Mouse (Mus musculus) midbrain, embryonic 15.5 days (tissue): ENCODE measurements around the gene Prkcz. TPM values are rescaled to one million over a fixed set of nuclear protein-coding genes. Genes with fewer than 3 reads are reported as not detected.

Experiments
- ATAC-seq: fragments of 200-750 bp; cut with Nextera tagmentation; replicated peaks from 2 replicates; pipeline ENCODE4 v1.8.0; 2017; ENCODE audit warnings: moderate TSS enrichment
- H3K27ac ChIP-seq: fragments of 300-500 bp; sonication (generic); 2 replicates; pipeline ENCODE4 v1.5.1; 2015; ENCODE audit warnings: mild to moderate bottlenecking, inconsistent platforms
- H3K27me3 ChIP-seq: fragments of 300-500 bp; sonication (generic); replicated peaks from 2 replicates; pipeline ENCODE4 v1.6.1; 2015; ENCODE audit warnings: inconsistent platforms
- H3K36me3 ChIP-seq: fragments of 300-500 bp; sonication (generic); replicated peaks from 2 replicates; pipeline ENCODE4 v1.6.1; 2015; ENCODE audit warnings: inconsistent platforms
- H3K4me1 ChIP-seq: fragments of 300-500 bp; sonication (generic); 2 replicates; pipeline ENCODE4 v1.6.1; 2015; ENCODE audit warnings: inconsistent platforms
- H3K4me2 ChIP-seq: fragments of 300-500 bp; sonication (generic); 2 replicates; pipeline ENCODE4 v1.6.1; 2015; ENCODE audit warnings: inconsistent platforms, mild to moderate bottlenecking, moderate library complexity
- H3K4me3 ChIP-seq: fragments of 300-500 bp; sonication (generic); 2 replicates; pipeline ENCODE4 v1.5.1; 2015; ENCODE audit warnings: mild to moderate bottlenecking, inconsistent platforms
- H3K9ac ChIP-seq: fragments of 300-500 bp; sonication (generic); 2 replicates; pipeline ENCODE4 v1.6.1; 2015; ENCODE audit warnings: mild to moderate bottlenecking, inconsistent platforms
- H3K9me3 ChIP-seq: fragments of 300-500 bp; sonication (generic); 2 replicates; pipeline ENCODE4 v1.6.1; 2016; ENCODE audit warnings: inconsistent platforms
- whole genome bisulfite sequencing: fragments of 180-500 bp; shearing (Covaris S2); methylation state at CpG from one replicate; pipeline ENCODE4 v1.1.7; 2015; ENCODE audit warnings: mixed read lengths; 5-methylcytosine and 5-hydroxymethylcytosine counted together
- polyA plus RNA-seq: library from polyadenylated mRNA; unstranded; fragments of >200 nt; fragmentation: Nextera tagmentation; extraction: Ambion mirVana; gene quantifications from 2 replicates; pipeline ENCODE4 v1.2.1, GENCODE M21; 2015

The Prkcz gene
- polyA plus RNA-seq, 1 experiment from 2014 or later, result 95.6 TPM

DNA sequence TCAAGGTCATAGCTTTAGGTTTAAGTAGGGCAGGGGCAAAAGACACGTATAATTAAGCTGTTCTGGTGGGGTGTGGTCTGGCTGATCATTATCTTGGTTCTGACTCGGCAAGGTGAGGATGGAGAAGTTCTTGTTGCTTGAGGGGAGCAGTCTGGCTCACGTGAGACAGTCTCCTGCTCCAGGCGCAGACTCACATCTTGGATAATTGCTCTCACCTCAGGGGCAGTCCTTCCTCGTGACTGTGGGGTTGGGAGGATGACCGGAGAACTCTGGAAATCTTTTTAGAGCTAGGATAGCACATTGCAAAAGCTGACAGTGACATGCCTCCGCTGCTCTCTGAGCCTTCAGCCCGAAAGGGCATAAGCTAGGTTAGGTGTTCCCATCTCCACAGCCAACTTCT is 36.6 kb downstream of the Prkcz start:
- Histone ChIP-seq H3K9ac (no peak overlapping the region), H3K4me2 (no peak overlapping the region), H3K36me3 (no peaks in the 10 kb centered on the region), H3K27ac (no peak overlapping the region), H3K27me3 (no peaks in the 10 kb centered on the region), H3K4me3 (no peak overlapping the region), H3K4me1 (peaks cover 30% of the 10 kb centered on the region), H3K9me3 (no peaks in the 10 kb centered on the region)
- WGBS, result 79% methylated on average over 8 of the region's 8 CpGs
- ATAC-seq, result no peak

DNA sequence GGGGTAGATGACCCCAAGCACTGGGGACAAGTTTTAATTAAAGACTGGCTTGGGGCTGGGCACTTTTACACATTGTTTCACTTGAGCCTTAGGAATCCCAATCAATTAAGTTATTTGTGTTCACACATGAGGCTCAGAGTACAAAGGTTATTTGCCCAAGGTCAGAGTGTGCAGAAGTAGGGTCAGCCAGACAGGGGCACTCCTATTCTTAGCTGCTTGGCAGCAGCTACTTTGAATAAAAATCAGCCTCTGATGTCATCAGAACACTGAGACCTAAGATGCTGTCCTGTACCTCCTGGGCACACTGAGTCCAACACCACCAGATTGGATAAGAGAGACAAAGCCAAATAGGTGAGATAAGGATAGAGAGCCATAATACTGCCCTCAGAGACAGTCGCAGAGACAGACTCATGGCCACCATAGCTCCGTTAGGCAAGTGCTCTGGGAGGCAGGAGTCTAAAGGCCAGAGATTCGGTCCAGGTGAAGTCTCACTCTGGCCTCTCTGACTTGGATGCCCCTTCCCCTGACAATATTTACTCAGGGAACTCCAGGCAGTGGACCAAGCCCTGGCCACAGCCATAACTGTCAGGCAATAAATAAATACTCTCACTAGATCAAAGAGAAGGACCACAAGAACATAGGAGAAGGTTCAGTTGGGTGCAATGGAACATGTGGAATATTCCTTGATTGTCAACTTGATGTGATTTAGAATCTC is 37.9 kb downstream of the Prkcz start:
- no peak for ATAC-seq
- Histone ChIP-seq H3K27ac (no peak overlapping the region), H3K4me1 (peaks cover 30% of the 10 kb centered on the region), H3K27me3 (no peaks in the 10 kb centered on the region), H3K9me3 (no peaks in the 10 kb centered on the region), H3K36me3 (no peaks in the 10 kb centered on the region), H3K9ac (no peak overlapping the region), H3K4me2 (no peak overlapping the region), H3K4me3 (no peak overlapping the region)
- WGBS, result 73% methylated on average over 3 of the region's 3 CpGs

DNA sequence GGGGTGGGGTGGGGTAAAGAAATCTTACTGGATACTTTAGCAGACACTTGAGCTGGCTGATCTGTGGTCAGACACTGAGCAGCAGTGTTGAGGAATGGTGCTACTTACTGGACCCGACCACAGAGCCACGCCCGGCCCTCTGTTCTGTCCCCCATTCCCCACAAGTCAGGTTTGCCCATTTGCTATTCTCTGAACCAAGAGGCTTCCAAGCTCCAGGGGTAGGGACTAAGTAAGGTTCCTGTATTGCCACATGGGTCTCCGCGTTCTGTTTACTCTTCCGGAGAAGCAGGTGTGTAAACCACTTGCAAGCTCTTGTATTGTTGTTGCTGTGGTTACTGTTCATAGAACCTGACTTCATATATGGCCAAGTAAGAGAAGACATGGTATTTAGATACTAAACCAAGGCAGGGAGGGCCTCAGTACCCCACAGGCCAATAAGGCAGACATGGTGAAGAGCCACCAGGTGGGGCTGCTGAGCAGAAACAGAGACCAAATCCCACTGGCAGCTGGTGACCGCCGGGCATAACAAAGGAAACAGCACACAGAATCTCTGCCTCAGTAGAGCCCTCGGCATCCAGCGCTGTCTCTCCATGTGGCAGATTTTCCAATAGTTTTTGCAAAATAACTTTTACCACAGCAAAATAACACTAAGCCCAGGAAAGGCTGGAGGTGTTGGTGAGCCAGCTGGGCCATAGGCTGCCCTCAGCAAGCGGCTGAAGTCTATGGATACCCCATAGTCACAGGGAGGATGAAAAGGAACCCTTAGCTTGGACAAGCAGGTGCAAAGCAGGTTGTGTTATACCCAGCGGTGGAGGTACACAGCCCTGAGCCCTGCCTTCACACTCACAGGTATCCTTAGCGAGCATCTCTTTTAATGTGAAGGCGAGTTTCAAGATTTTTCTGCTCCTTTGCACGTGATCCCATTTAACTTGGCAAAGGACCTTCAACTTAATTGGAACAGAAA is 40.6 kb downstream of the Prkcz start:
- H3K4me2 ChIP-seq, result peak overlapping the region; percentile 3; the same call in 1 of the 2 replicates
- peak overlapping the region; percentile 59 for H3K27ac ChIP-seq
- ATAC-seq, result peak; percentile 77
- no peak overlapping the region for H3K9ac ChIP-seq
- H3K4me1 ChIP-seq, result peaks cover 21% of the 10 kb centered on the region
- 53% methylated on average over 15 of the region's 15 CpGs for WGBS
- no peaks in the 10 kb centered on the region for H3K36me3 ChIP-seq
- H3K4me3 ChIP-seq, result no peak overlapping the region
- no peaks in the 10 kb centered on the region for H3K27me3 ChIP-seq
- no peaks in the 10 kb centered on the region for H3K9me3 ChIP-seq

DNA sequence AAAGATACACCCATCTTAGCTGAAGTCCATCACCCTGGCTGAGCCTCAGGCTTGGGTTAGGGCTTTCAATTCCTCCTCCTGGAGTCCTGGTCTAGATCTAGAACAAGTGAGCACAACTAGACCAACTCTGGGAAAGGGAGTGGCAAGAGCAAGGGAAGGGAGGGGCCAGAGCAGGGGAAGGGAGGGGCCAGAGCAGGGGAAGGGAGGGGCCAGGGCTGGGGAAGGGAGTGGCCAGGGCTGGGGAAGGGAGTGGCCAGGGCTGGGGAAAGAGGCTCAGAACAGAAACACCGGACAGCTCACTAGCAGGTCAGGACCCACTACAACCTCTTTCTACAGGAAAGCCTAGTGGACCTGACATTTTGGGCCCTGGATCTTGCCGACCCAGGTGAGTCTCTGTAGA is 42.9 kb downstream of the Prkcz start:
- H3K4me2 ChIP-seq, result no peak overlapping the region
- no peak overlapping the region for H3K27ac ChIP-seq
- no peak for ATAC-seq
- H3K4me1 ChIP-seq, result peaks cover 14% of the 10 kb centered on the region
- H3K36me3 ChIP-seq, result no peaks in the 10 kb centered on the region
- no peak overlapping the region for H3K9ac ChIP-seq
- no peak overlapping the region for H3K4me3 ChIP-seq
- H3K9me3 ChIP-seq, result no peaks in the 10 kb centered on the region
- 30% methylated on average over 2 of the region's 2 CpGs for WGBS
- H3K27me3 ChIP-seq, result no peaks in the 10 kb centered on the region

DNA sequence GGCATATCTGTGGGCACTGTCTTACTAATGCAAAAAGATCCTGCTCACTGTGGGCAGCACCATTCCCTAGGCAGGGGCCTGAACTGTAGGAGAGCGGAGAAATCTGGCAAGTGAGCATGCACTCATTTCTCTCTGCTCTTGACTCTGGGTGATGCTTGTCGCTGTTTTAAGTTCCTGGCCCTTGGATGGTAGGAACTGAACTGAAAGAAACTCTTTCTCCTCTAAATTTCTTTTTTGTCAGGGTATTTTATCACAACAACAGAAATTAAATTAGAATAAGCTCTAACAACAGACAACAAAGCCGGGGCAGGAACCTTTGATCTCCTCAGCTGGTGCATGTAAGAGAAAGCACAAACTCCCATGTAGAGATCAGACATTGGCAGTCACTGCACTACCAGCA is 46.1 kb downstream of the Prkcz start:
- H3K4me2 ChIP-seq, result no peak overlapping the region
- 88% methylated on average over 3 of the region's 3 CpGs for WGBS

DNA sequence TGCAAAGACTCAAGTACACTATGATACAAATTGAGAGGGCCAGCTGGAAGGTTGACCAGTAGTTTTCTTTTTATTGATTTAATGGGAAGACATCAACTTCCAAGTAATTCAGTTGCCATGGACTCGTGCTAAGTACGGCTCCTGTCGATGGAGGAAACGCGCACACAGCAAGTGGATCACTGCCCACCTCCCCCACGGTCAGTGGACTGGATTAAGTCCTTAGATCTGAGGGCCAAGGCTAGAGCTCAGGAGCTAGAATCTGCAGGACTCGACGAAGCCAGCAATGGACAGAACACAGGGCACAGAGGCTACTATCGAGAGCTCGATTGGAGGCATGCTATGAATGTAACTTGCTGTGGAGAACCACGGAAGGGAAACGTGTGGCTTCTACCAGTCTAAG is 52.5 kb downstream of the Prkcz start:
- no peak for ATAC-seq
- Histone ChIP-seq H3K27me3 (no peaks in the 10 kb centered on the region), H3K9me3 (no peaks in the 10 kb centered on the region), H3K4me3 (no peak overlapping the region), H3K4me2 (no peak overlapping the region), H3K4me1 (peaks cover 44% of the 10 kb centered on the region), H3K36me3 (no peaks in the 10 kb centered on the region), H3K9ac (no peak overlapping the region), H3K27ac (peak overlapping the region; percentile 72; the same call in 1 of the 2 replicates)
- WGBS, result 86% methylated on average over 12 of the region's 12 CpGs

More for the DNA sequence above, 46.1 kb downstream of the Prkcz start:
- no peak for ATAC-seq
- Histone ChIP-seq H3K27ac (no peak overlapping the region), H3K4me3 (no peak overlapping the region), H3K9me3 (no peaks in the 10 kb centered on the region), H3K36me3 (no peaks in the 10 kb centered on the region), H3K4me1 (peaks cover under 1% of the 10 kb centered on the region; the same call in 1 of the 2 replicates), H3K27me3 (no peaks in the 10 kb centered on the region), H3K9ac (no peak overlapping the region)

DNA sequence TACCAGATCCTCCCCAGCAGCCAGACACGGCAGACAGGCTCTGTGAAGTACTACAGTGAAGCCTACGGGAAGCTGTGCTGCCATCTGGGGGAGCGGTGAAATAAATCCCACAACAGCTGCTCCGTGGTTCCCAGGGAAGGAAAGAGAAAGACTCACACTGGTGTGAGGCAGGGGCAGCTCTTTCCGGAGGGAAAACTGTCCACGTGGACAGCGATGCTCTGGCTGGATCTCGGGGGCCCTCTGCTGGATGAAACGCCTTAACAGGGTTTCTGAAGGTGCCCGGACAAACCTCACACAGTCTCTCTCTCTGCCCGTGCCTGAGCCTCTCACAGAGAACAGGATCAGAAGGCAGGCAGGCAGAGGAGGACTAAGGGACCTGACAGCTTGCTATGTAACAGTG is 53.1 kb downstream of the Prkcz start:
- H3K4me2 ChIP-seq, result peak overlapping the region; percentile 40
- no peak overlapping the region for H3K4me3 ChIP-seq

DNA sequence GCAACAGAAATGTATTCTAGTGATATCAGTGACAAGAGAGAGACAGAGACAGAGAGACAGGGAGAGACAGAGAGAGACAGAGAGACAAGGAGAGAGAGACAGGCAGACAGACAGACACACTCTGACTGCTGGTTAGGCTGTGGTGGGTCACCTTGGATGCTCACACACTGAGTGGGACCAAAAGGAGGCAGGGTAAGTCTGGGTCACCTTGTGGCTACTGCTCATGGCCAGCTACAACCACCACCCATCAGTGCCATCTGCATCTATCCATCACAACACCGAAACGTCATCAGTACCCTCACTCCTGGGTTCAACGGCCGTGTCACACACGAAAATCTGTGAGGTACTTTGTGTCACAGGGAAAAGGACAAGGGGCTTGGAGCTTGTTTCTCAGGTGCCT is 53.6 kb downstream of the Prkcz start:
- 0 out of 2 replicates have a peak, but pooled peaks have one; percentile 25 for ATAC-seq
- no peak overlapping the region for H3K4me3 ChIP-seq
- 84% methylated on average over 5 of the region's 5 CpGs for WGBS

More for the DNA sequence above, 53.1 kb downstream of the Prkcz start:
- peak overlapping the region; percentile 35 for H3K9ac ChIP-seq
- under 1% methylated on average over 11 of the region's 11 CpGs for WGBS
- H3K27me3 ChIP-seq, result no peaks in the 10 kb centered on the region
- peak overlapping the region; percentile 72 for H3K27ac ChIP-seq
- peaks cover 44% of the 10 kb centered on the region for H3K4me1 ChIP-seq
- peak; percentile 79 for ATAC-seq
- H3K9me3 ChIP-seq, result no peaks in the 10 kb centered on the region
- H3K36me3 ChIP-seq, result no peaks in the 10 kb centered on the region

DNA sequence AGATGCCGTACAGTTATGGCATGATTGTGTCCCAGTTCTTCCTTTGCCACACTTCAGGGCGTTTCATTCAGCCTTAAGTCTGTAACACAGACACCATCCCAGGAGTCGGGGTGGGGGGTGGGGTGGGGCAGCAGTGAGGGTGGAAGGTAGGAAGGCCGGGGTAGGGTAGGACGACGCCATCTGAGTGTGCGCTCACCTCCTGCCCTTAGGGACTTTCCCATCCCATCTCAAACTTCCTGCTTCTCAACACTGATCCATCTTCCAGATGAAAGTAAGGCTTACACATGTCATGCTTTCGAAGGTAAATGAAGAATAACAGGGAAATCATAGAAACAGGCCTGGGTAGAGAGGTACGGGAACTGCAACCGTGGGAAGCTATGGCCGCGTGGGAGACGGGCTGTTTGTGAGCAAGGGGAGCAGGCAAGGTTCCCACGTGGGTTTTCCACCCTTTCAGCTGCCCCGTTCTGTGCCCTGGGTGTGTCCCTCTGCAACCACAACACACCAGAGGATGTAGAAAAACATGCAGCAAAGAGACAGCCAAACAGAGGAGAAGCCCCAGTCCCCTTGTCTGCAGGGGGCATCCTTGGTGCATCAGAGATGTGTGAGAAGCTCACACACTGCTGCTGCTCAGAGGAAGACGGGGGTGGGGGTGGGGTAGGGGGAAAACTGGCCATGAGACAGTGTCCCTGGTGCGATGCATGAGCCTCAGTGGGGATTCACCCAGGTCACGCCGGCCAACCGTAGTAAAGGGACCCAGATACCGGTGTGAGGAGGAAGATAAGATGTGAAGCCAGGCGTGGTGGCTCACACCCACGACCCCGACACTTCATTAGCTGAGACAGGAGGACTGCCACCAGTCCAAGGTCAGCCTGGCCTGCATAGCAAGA is 54.6 kb downstream of the Prkcz start:
- WGBS, result 71% methylated on average over 24 of the region's 24 CpGs
- ATAC-seq, result no peak
- Histone ChIP-seq H3K4me3 (no peak overlapping the region), H3K4me1 (peaks cover 50% of the 10 kb centered on the region), H3K36me3 (no peaks in the 10 kb centered on the region), H3K9ac (no peak overlapping the region), H3K9me3 (no peaks in the 10 kb centered on the region), H3K27me3 (no peaks in the 10 kb centered on the region), H3K27ac (peak overlapping the region; percentile 81), H3K4me2 (no peak overlapping the region)

More for the DNA sequence above, 53.6 kb downstream of the Prkcz start:
- peaks cover 44% of the 10 kb centered on the region for H3K4me1 ChIP-seq
- H3K9me3 ChIP-seq, result no peaks in the 10 kb centered on the region
- H3K27ac ChIP-seq, result peak overlapping the region; percentile 72
- H3K27me3 ChIP-seq, result no peaks in the 10 kb centered on the region
- H3K36me3 ChIP-seq, result no peaks in the 10 kb centered on the region
- peak overlapping the region; percentile 35 for H3K9ac ChIP-seq
- peak overlapping the region; percentile 40 for H3K4me2 ChIP-seq

DNA sequence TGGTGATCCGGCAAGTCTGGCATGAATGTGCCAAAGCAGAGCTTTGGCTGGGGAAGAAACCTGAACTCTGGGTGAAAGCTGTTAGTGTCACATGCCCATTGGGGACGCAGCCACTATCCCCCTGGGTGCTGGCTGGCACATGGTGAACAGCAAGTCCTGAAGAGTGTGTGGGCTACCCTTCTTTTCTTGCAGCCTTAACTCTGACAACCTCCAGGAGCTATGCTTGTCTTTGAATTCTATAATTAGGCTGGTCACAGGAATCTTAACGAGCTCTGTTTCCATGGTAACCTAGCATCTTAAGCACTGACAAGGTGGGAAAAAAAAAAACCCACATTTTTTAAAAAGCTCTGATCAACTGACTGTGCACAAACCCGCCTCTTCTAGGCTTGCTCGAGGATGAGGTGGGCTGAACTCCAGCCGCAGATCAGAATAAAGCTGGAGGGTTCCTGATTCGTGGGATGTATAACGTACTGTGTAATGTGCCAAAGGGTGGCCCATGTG is 55.6 kb downstream of the Prkcz start:
- ATAC-seq, result peak; percentile 41
- 27% methylated on average over 8 of the region's 8 CpGs for WGBS
- peaks cover 50% of the 10 kb centered on the region for H3K4me1 ChIP-seq
- H3K9ac ChIP-seq, result no peak overlapping the region
- no peaks in the 10 kb centered on the region for H3K36me3 ChIP-seq
- H3K4me2 ChIP-seq, result peak overlapping the region; percentile 19
- H3K4me3 ChIP-seq, result no peak overlapping the region
- H3K9me3 ChIP-seq, result no peaks in the 10 kb centered on the region
- H3K27ac ChIP-seq, result peak overlapping the region; percentile 81
- no peaks in the 10 kb centered on the region for H3K27me3 ChIP-seq

DNA sequence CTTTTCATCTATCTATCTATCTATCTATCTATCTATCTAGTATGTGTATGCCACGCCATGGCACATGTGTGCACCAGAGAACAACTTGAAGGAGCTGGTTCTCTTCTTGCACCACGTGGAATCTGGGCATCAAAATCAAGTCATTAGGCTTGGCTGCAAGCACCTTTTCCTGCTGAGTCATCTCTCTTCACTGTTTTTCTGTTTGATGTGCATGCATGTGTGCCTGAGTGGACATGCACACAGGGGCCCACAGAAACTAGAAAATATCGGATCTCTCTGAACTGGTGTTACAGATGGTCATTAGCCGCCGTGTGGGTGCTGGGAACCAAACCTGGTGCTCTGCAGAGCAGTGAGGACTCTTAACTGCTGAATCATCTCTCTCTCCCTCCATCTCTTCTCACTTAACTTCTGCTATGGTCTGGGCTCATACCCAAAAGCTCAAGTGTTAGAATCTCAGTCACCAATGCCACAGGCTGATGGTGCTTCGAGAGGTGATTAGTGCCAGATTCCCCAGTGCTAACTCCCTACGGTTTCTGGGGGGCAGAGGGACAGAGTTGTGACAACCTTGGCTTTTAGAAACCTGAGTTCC is 56.6 kb downstream of the Prkcz start:
- Histone ChIP-seq H3K27ac (peak overlapping the region; percentile 81), H3K9me3 (no peaks in the 10 kb centered on the region), H3K4me3 (no peak overlapping the region), H3K4me2 (no peak overlapping the region), H3K4me1 (peaks cover 50% of the 10 kb centered on the region), H3K27me3 (no peaks in the 10 kb centered on the region), H3K9ac (no peak overlapping the region), H3K36me3 (no peaks in the 10 kb centered on the region)
- 86% methylated on average over 7 of the region's 7 CpGs for WGBS
- no peak for ATAC-seq
